Mouse (Mus musculus) forebrain, postnatal 0 days (tissue): ENCODE measurements around the gene Skida1. TPM values are rescaled to one million over a fixed set of nuclear protein-coding genes. Genes with fewer than 3 reads are reported as not detected.

Source experiments
- ATAC-seq: fragments of 200-750 bp; cut with Nextera tagmentation; 2 replicates; pipeline ENCODE4 v1.8.0; 2017; ENCODE audit warnings: mild to moderate bottlenecking, moderate library complexity
- DNase-seq: peaks from one replicate; pipeline ENCODE4 v3.0.0-alpha.2; 2015
- H3K27ac ChIP-seq: fragments of 300-500 bp; sonication (generic); 2 replicates; pipeline ENCODE4 v1.5.1; 2014; ENCODE audit warnings: low read depth, mild to moderate bottlenecking, antibody characterized with exemption, low read length, moderate library complexity, mixed read lengths
- H3K27me3 ChIP-seq: fragments of 300-500 bp; sonication (generic); 2 replicates; pipeline ENCODE4 v1.6.1; 2014; ENCODE audit warnings: mild to moderate bottlenecking, low read length, mixed read lengths; ENCODE audit not compliant: insufficient read depth
- H3K36me3 ChIP-seq: fragments of 300-500 bp; sonication (generic); 2 replicates; pipeline ENCODE4 v1.6.1; 2014; ENCODE audit warnings: mild to moderate bottlenecking, moderate library complexity; ENCODE audit not compliant: insufficient read depth
- H3K4me1 ChIP-seq: fragments of 300-500 bp; sonication (generic); 2 replicates; pipeline ENCODE4 v1.6.1; 2014; ENCODE audit warnings: antibody characterized with exemption; ENCODE audit not compliant: insufficient read depth
- H3K4me2 ChIP-seq: fragments of 300-500 bp; sonication (generic); 2 replicates; pipeline ENCODE4 v1.6.1; 2014; ENCODE audit warnings: low read depth, mild to moderate bottlenecking, moderate library complexity
- H3K4me3 ChIP-seq: fragments of 300-500 bp; sonication (generic); 2 replicates; pipeline ENCODE4 v1.5.1; 2014; ENCODE audit warnings: low read depth, low read length, mixed read lengths
- H3K9ac ChIP-seq: fragments of 300-500 bp; sonication (generic); 2 replicates; pipeline ENCODE4 v1.6.1; 2014; ENCODE audit warnings: mild to moderate bottlenecking
- H3K9me3 ChIP-seq: fragments of 300-500 bp; sonication (generic); 2 replicates; pipeline ENCODE4 v1.6.1; 2016; ENCODE audit warnings: low read length
- CTCF ChIP-seq: sonication (generic); IDR thresholded peaks from 2 replicates; pipeline ENCODE4 v1.5.1; 2016; ENCODE audit warnings: antibody characterized with exemption, control low read depth, low read depth
- WGBS: fragments of 180-500 bp; shearing (Covaris S2); extraction: QIAGEN DNeasy Blood & Tissue Kit; methylation state at CpG from one replicate; pipeline ENCODE4 v1.1.7; 2014; 5-methylcytosine and 5-hydroxymethylcytosine counted together
- polyA plus RNA-seq: library from polyadenylated mRNA; unstranded; fragments of >200 nt; fragmentation: Nextera tagmentation; extraction: Ambion mirVana; gene quantifications from 2 replicates; pipeline ENCODE4 v1.2.1, GENCODE M21; 2015
- total RNA-seq: library from RNA; depleted of rRNA; stranded (reverse); fragments of >200 nt; gene quantifications from 2 replicates; pipeline ENCODE4 v1.2.3, GENCODE M21; 2014

Gene Skida1
- total and polyA plus RNA-seq, 2 experiments from 2014 or later: 4.3 to 12.6 TPM

DNA sequence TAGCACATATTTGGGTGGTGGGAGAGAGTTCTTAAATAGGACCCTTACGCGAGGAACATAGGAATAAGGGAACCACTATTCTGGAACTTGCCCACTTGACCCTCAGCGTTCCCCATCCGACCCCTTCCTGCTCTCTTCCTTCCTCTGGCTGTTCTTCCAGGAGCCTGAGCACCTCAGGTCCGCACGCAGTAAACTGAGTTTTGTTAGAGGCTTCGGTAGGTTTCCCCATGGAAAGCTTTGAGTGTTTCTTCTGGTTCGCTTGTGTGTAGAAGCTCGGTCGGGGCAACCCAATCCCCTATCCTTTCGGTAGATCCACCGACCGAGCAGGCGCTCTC, 23.1 kb downstream of the Skida1 start:
- DNase-seq (no peak), ATAC-seq (no peak)
- peak overlapping the region; percentile 46 for H3K9ac ChIP-seq
- no peaks in the 10 kb centered on the region for H3K27me3 ChIP-seq
- 2% methylated on average over 14 of the region's 14 CpGs for WGBS
- H3K27ac ChIP-seq: peak overlapping the region; percentile 35; the same call in 1 of the 2 replicates
- no peaks in the 10 kb centered on the region for H3K9me3 ChIP-seq
- H3K36me3 ChIP-seq: no peaks in the 10 kb centered on the region
- peak overlapping the region; percentile 60 for H3K4me3 ChIP-seq
- no peak for TF ChIP-seq CTCF
- H3K4me2 ChIP-seq: peak overlapping the region; percentile 98
- peaks cover 14% of the 10 kb centered on the region for H3K4me1 ChIP-seq

GRCm38 (mm10) chr2:18025116-18025515, 23.7 kb downstream of the Skida1 start:
- no peak for DNase-seq
- Histone ChIP-seq H3K4me2 (peak overlapping the region; percentile 98; the same call in 1 of the 2 replicates), H3K9me3 (no peaks in the 10 kb centered on the region), H3K27ac (no peak overlapping the region), H3K4me3 (no peak overlapping the region), H3K36me3 (no peaks in the 10 kb centered on the region), H3K9ac (no peak overlapping the region), H3K4me1 (peaks cover 14% of the 10 kb centered on the region), H3K27me3 (no peaks in the 10 kb centered on the region)
- WGBS: 35% methylated on average over 5 of the region's 5 CpGs
- no peak for ATAC-seq
- no peak for TF ChIP-seq CTCF

DNA sequence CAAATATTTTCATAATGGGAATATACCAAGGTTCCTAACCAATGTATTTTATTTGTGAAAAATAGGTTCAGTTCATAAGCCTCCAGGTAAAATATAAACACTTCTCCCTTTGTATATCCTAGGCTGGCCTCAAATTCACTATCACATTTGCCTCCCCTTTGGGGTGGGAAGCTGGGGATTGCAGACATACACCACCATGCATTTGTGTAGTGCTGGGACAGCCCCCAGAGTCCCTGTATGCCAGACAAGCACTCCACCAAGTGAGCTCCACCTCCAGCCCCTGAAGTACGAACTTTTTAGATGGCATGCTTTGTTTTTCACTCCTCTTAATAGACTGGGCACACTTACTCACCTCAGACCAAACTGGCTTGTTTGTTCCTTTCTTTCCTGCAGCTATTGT, 26.0 kb downstream of the Skida1 start:
- Histone ChIP-seq H3K9me3 (no peaks in the 10 kb centered on the region), H3K4me2 (no peak overlapping the region), H3K36me3 (no peaks in the 10 kb centered on the region), H3K27ac (no peak overlapping the region), H3K4me3 (no peak overlapping the region), H3K9ac (no peak overlapping the region), H3K27me3 (no peaks in the 10 kb centered on the region), H3K4me1 (peaks cover 14% of the 10 kb centered on the region)
- 29% methylated on average over 1 of the region's 1 CpGs for WGBS
- no peak for ATAC-seq
- no peak for TF ChIP-seq CTCF
- DNase-seq: no peak

DNA sequence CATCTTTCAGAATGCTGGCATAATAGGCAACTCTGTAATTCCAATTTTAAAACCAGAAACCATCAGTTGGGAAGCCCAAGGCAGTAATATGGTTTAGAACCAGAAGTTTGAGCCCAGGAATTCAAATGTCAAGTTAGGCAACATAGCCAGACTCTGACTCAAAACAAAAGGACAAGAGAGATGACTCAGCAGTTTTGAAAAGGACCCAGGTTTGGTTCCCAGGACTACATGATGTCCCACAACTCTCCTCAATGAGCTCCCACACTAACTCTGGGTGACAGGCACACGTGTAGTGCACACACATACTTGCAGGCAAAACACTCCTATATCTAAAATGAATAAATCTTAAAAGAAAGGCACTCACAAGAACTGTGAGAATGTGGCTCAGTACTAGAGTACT, 29.7 kb downstream of the Skida1 start:
- H3K4me2 ChIP-seq: no peak overlapping the region
- H3K4me3 ChIP-seq: no peak overlapping the region
- no peaks in the 10 kb centered on the region for H3K27me3 ChIP-seq
- WGBS: 88% methylated on average over 1 of the region's 1 CpGs
- H3K36me3 ChIP-seq: no peaks in the 10 kb centered on the region
- no peak overlapping the region for H3K27ac ChIP-seq
- H3K9me3 ChIP-seq: no peaks in the 10 kb centered on the region
- ATAC-seq (no peak), DNase-seq (no peak)
- TF ChIP-seq CTCF: no peak
- no peaks in the 10 kb centered on the region for H3K4me1 ChIP-seq
- no peak overlapping the region for H3K9ac ChIP-seq

DNA sequence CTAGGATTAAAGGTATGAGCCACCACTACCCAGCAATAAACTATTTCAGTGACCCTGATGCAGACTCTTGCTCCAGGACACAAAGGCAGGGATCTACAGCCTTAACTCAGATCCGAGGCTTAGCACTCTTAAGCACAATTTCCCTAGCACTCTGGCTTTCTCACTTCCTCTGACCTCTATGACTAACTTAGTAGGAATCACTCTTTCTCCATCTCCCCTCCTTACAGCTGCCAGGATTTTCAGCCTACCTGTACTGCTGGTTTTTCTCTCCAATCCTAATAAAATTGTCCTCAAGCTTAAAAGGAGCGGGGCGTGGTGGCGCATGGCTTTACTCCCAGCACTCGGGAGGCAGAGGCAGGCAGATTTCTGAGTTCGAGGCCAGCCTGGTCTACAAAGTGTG, 31.5 kb downstream of the Skida1 start:
- Histone ChIP-seq H3K4me2 (no peak overlapping the region), H3K9ac (no peak overlapping the region), H3K4me1 (no peaks in the 10 kb centered on the region), H3K9me3 (no peaks in the 10 kb centered on the region), H3K4me3 (no peak overlapping the region), H3K27me3 (no peaks in the 10 kb centered on the region), H3K36me3 (no peaks in the 10 kb centered on the region), H3K27ac (no peak overlapping the region)
- no peak for DNase-seq
- TF ChIP-seq CTCF: no peak
- no peak for ATAC-seq
- 94% methylated on average over 6 of the region's 6 CpGs for WGBS

DNA sequence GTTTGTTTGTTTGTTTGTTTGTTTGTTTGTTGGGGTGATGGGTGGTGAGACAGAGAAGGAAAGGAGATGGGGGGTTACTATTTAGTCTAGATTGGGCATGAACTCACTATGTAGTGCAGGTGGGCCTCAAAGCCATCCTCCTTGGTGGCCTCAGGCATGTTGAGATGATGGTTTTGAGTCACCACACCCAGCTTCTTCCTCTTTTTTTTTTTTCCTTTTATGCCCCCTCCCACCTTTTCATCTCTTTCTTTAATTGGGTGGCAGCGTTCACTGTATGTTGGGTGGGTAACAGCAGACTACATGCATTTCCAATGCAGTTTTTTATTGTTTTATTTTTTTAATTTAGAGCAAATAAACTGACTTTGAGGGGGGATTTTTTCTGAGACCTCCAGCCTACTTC, 32.2 kb downstream of the Skida1 start:
- Histone ChIP-seq H3K4me2 (no peak overlapping the region), H3K4me3 (no peak overlapping the region), H3K9me3 (no peaks in the 10 kb centered on the region), H3K27ac (no peak overlapping the region), H3K9ac (no peak overlapping the region), H3K36me3 (no peaks in the 10 kb centered on the region), H3K4me1 (no peaks in the 10 kb centered on the region), H3K27me3 (no peaks in the 10 kb centered on the region)
- no peak for ATAC-seq
- no peak for DNase-seq
- 83% methylated on average over 1 of the region's 1 CpGs for WGBS
- TF ChIP-seq CTCF: no peak

- TF ChIP-seq CTCF: no peak
- Histone ChIP-seq H3K9ac (no peak overlapping the region), H3K27ac (no peak overlapping the region), H3K36me3 (no peaks in the 10 kb centered on the region), H3K27me3 (no peaks in the 10 kb centered on the region), H3K4me1 (no peaks in the 10 kb centered on the region), H3K4me2 (no peak overlapping the region), H3K4me3 (no peak overlapping the region), H3K9me3 (no peaks in the 10 kb centered on the region)
- WGBS: 51% methylated on average over 3 of the region's 3 CpGs
- DNase-seq (no peak), ATAC-seq (no peak)
Measured at GRCm38 (mm10) chr2:18015581-18015980, 33.3 kb downstream of the Skida1 start.

DNA sequence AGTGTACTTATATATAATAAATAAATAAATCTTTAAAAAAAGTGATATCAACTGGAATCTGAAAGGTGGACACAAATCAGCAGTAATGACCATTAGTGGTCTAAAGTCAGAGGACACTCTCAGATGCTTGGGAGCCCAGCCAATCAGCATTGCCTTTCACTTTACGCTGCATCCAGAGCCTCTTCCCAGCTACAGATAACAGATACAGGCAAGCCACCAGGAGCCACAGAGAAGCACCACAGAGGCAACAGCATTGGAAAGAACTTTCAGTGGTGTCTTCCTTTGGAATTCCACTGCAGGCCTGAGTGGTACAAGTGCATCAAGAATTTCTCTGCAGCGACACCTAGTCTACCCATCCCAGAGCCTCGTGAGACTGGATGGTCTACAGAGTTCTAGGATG, 36.0 kb downstream of the Skida1 start:
- TF ChIP-seq CTCF: no peak
- no peaks in the 10 kb centered on the region for H3K27me3 ChIP-seq
- H3K4me1 ChIP-seq: no peaks in the 10 kb centered on the region
- no peak overlapping the region for H3K4me2 ChIP-seq
- no peak overlapping the region for H3K4me3 ChIP-seq
- no peak overlapping the region for H3K9ac ChIP-seq
- ATAC-seq: no peak
- DNase-seq: no peak
- WGBS: 90% methylated on average over 3 of the region's 3 CpGs
- H3K27ac ChIP-seq: no peak overlapping the region
- no peaks in the 10 kb centered on the region for H3K9me3 ChIP-seq
- no peaks in the 10 kb centered on the region for H3K36me3 ChIP-seq
